Mouse (Mus musculus) embryo, embryonic 10 days (tissue): Measurements from ENCODE around the gene Rock2.
"Not testable (repeated sequence)": the region's sequence is repeated elsewhere in the genome, so short reads cannot be mapped to it uniquely, and the experiment has no call there.

ENCODE experiments used
- DNase-seq: peaks from one replicate; pipeline ENCODE4 v3.0.0-alpha.2; 2015; ENCODE audit warnings: low spot score

Rock2 gene

DNA sequence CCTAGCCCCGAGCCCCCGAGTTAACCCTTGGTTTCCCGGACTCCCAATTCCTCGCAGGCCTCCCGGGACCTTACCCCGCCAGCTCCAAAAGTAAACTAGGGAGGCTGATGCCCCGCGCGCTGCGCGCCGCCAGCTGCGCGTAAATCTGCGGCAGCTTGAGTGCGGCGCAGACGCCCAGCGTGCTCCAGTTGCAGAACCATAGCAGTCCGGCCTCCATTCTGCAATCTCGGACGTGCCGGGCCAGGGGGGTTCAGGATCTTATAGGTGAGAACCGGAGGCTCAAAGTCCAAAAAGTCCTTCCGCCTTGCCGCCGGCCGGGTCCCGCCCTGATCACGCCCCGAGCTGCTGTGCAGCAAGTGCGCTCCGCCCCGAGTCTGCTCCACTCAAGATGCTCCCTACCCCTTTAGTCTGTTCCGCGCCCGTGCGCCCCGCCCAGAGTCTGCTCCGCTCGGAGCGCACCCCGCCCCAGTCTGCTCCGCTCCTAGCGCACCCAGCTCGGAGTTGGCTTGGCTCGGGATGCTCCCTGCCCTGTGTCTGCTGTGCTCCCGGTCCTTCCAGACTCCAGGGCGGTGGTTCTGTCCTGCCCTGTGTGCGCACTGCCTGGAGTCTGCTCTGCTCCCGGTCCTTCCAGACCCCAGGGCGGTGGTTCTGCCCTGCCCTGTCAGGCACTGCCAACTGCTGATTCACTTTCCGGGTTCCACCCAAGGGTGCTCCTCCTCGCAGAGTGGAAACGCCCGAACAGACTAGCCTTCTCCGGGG is 105.2 kb downstream of the Rock2 start, which contains the start of gene Pqlc3:
Gene Pqlc3, minus strand, starts transcription at position 670 of the 759 bp plus-strand sequence.
- peak; percentile 83 for DNase-seq

DNA sequence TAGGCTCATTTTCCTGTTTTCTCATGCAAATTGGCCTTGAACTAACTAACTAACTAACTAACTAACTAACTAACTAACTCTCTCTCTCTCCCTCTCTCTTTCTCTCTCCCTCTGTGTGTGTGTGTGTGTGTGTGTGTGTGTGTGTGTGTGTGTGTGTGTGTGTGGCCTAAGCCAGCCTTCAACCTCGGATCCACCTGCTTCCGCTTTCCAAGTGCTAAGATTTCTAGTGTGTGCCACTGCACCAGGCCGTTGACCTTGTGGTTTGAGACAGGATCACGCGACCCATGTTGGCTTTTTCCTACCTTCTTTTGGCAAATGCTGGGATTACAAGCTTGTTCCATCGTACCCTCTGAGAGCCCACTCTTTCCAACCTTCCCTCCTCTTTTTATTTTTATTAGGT is 105.9 kb downstream of the Rock2 start:
- DNase-seq: no peak

DNA sequence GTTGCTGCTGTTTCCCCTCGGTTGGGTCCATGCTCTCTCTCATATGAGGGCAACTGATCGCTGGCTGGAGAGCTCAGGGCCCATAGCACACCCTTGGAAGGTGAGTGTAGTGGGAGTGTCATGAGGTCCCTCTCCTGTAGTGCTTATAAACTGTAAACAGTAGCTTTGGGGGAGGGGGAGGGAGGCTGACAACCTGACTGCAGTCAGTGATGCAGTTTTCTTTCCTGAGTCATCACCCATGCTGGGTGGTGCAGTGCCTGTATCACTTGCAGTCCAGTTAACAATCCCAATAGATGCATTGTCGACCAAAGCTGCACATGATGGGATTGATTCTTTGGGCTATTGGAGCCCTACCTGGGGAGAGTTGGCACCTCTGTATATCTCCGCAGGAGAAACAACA is 106.5 kb downstream of the Rock2 start:
- no peak for DNase-seq

DNA sequence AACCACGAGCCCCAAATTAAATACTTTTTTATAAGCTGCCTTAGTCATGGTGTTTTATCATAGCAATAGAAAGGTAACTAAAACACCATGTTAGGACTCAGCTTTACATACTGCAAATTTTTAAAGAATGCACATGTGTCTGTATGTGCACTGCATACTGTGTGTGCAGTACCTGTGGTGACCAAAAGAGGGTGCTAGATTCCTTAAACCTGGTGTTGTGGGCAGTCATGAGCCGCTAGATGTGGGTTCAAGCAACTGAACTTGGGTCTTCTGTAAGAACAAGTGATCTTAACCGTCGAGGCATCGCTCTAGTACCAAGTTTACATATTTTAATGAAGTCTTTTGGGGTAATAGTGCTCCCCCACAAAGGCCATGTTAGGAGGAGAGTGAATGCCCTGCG is 114.8 kb downstream of the Rock2 start:
- DNase-seq: no peak

DNA sequence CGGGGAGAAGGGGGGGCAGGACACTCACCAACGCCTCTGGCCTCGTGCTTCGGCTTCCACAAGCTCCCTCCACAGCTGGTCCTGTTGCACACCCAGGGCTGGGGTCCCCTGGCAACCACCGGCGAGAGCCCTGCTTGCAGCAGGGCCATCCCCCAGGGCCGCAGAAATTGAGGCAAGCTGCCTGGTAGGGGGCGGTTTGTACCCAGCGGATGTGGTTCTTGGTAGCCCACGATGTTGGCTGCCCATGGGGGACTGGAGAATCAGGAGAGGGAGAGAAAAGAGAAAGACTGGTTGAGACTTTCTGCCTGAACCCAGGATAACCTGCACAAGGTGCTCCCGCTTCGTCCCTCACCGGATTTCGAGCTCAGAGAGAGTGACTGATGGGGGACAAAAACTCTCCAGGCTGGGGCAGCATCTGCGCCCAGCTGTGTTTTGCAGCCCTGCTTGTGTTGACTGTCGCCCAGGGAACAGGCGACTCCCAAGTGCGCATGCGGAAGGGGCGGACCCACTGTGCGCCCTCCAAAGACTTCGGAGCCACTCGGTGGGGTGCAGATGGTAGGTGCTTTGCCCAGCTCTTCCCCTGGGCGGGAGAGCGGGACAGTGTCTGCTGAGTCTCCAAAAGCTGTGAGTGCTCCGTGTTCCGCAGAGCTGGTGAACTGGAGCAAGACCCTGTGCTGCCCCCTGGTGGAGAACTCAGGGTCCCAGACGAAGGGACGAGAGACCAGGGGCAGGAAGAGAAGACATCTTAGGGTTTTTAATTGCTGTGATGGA is 116.6 kb downstream of the Rock2 start, which contains the start of gene 2410004P03Rik:
Gene 2410004P03Rik, minus strand, starts transcription at position 628 of the 771 bp plus-strand sequence.
- DNase-seq: peak; percentile 83

DNA sequence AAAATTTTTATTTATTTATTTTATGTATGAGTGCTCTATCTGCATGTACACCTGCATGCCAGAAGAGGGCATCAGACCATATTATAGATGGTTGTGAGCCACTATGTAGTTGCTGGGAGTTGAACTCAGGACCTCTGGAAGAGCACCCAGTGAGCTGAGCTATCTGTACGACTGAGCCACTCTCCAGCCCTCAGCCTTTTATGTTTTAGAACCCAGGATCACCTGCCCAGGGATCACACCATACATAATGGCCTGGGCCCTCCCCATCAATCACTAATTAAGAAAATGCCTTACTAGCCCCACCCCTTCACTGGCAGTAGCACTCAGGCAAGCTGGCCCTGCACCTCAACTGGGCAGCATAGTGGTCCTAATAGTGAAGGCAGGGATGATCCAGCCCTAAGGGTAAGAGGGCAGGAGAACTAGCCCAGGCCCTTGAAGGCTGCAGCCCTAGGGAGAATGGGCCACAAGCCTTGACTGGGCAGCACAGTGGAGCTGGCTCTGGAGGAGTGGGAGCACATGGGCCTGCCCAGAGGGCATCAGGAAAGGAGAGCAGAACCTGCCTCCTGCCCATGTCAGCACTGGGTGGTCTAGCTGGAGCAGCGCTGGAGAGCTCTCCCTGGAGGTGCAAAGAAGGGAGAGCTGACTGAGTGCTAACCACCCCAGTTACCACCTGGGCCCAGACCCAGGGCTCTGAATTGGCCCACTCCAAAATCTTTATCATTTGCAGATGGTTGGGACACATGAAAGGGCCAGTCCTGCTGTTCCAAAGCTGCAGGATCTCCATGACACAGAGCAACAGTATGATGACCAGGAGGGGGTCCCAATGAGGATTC is 117.6 kb downstream of the Rock2 start:
- DNase-seq: no peak

DNA sequence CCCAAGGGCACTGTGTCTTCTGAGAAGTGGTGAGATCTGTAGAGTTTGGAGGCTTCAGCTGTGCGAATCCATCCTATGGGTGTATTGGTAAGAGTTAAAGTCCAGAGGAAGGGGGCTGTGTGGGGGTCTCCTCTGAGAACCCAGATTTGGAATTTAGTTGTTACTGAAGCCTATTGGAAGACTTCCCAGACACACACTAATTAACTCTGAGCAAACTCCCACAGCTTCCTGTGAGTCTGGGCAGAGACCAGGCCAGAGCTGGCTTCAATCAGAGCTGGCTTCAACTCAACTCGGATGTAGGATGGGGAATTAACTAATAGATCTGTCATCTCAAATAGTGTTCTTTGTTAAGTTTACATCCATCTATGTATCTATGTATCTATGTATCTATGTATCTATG is 121.0 kb downstream of the Rock2 start:
- DNase-seq: no peak

DNA sequence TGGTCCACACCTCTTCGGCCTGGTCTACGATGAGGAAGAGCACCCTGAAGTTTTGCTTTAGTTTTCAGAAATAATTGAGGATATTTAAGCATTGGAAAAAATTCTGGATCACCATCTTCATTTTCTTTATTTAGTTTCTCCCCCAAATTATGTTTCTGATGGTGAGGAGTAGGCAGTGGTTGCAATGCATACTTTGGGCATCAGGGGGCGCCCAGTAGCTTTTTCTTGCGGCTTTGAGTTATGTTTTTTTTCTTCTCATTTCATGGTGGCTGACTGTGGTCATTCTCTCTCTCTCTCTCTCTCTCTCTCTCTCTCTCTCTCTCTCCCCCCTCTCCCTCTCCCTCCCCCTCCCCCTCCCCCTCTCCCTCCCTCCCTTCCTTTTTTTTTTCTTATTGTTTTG is 123.8 kb downstream of the Rock2 start:
- DNase-seq: peak; percentile 35

DNA sequence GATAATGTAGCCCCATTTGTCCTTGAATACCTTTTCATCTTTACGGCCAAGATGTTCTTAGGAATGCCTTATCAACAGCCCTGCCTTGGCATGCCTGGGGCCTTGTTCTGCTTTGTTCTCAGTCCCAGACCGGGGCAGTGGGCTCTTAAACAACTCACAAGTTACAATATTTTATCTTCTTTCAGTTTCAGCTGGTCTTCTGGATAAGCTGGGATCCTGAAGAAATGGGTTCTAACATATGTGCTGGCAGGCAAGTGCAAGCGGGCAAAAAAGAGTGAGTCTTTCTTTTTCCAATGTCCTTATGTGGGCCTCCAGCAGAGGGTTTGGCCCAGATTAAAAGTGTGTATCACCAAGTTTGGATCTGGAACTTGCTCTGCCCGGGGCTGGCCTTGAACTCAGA is 126.4 kb downstream of the Rock2 start:
- not testable (repeated sequence) for DNase-seq

DNA sequence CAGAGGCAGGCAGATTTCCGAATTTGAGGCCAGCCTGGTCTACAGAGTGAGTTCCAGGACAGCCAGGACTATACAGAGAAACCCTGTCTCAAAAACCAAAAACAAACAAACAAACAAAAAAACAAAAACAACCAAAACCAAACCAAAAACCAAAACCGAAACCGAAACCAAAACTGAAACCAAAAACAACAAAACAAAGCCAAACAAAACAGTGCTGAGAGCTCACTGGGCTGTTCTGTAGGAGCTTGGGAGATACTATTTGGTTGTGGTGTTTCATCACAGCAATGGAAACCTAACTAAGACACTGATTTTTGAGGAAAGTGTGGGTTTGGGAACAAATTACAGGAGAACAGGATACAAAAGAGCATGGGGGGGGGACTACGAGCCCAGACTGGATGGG is 127.5 kb downstream of the Rock2 start:
- no peak for DNase-seq

DNA sequence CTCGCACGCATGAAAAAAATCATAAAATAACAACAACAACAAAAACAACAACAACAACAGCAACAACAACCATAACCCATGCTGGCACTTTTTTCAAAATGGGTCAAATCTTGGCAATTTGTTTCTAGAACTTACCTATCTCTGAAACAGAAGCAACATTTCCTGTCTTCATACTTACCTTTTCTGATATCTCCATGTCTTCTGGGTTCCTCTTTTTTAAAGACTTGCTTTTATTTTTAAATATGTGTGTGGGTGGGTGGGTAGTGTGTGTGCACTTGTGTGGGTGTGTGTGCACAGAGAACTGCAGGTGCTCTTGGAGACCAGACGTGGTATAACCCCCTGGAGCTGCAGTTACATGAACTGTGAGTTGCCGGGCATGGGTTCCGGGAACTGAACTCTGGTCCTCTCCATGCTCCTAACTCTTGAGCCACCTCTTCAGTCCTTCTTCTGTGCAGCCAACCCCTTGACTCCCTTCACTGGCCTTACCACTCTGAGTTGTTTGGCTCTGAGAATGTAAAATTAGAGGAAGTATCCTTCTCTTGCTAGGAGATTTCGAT is 129.9 kb downstream of the Rock2 start:
- no peak for DNase-seq

DNA sequence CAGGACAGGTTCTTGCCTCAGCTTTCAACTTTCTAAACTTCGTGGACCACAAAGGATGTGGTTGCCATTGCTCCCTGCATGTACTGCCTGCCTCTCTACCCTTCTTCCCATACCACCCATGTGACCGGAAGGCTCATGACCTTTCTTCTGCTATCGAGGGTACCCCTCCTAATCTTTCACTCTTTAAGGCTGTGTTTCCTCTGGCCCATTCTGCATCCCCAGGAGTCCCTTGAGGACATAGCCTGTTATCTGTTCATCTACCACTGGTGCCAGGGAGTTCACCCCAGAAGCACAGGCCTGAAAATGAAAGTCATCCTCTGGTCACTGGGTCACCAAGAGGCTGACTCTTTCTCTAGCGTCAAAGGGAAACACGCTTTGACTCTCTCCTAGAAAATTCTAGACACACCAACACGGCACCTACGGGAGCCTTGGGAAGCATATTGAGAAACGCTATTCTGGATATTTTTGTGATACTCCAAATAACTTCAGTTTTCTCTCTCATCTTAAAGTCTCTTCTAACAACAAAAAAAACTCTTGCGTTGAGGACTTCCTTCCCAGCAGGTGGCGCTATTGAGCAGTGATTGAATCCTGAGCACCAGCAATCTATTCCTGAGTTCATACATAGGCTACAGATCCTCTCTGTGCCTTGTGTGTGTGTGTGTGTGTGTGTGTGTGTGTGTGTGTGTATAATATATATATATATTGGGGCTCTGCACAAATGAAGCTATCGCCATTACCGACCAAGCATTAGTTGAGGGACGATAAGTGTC is 138.2 kb downstream of the Rock2 start:
- DNase-seq: peak; percentile 92

DNA sequence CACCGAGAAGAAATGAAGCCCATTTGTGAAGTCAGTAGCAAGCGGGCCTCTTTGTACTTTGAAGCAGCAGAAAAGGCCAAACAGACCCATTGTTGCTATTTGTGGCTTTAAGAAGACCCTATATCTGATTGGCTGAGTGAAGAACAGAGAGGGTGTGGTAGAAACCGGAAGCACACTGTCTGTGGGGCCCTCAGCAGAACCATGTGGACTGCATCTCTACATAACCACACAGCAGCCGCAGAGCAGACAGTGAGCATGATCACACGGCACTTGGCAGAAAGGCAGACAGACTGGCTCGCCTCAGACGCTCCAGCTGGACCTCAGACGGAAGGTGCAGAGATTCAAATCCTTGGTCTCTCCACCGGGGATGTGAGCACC is 138.8 kb downstream of the Rock2 start:
- DNase-seq: no peak

DNA sequence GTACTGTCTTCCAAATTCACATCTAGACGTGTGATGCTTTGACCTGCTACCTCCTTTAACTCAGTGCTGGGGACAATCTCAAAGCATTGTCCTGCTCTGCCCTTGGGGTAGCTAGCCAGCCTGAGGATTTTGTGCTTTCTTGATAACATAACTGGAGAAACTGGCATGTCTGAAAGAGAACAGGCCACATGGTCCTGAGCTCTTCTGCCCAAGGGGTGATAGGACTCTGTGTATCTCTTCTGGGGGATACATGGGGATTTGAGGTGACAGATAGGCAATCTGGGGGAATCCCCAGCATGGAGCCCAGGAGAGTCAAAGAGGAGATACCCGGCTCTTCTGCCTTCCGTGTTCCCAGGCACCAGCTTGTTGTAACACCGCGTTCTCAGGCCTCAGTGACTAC is 140.0 kb downstream of the Rock2 start:
- DNase-seq: no peak

DNA sequence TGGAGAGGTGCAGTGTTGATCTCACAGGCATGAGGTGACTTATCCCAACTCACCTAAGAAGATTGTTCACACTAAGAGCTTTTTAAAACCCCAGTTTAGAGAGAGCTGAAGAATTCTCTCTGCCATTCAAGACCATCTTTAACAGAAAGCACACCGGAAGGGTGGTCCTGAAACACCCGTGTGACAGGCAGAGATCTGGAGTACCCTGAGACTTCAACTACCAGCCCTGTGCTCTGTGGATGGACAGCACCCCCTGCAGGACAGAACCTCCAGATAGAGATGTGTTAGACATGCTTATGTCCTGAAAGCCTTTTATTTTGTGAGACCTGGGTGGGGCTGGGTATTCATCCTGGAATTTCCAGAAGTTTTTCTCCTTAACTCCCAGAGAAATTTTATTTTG is 140.4 kb downstream of the Rock2 start:
- DNase-seq: peak; percentile 55

DNA sequence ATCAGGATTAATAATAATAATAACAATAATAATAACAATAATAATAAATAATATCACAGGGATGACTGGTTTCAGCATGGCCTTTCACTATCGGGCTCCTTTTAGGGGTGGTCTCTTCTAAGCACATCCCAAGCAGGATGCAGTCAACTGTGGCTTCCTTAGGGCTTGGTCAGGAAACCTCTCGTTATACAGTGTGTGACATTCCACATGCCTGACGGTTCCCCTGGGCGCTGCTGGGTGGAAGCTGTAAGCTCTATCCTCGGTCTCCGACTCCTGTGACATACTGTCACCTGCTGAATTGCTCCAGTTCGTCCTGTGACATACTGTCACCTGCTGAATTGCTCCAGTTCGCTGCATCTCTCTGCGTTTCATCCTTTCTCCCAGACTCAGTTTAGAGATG is 141.8 kb downstream of the Rock2 start:
- no peak for DNase-seq

DNA sequence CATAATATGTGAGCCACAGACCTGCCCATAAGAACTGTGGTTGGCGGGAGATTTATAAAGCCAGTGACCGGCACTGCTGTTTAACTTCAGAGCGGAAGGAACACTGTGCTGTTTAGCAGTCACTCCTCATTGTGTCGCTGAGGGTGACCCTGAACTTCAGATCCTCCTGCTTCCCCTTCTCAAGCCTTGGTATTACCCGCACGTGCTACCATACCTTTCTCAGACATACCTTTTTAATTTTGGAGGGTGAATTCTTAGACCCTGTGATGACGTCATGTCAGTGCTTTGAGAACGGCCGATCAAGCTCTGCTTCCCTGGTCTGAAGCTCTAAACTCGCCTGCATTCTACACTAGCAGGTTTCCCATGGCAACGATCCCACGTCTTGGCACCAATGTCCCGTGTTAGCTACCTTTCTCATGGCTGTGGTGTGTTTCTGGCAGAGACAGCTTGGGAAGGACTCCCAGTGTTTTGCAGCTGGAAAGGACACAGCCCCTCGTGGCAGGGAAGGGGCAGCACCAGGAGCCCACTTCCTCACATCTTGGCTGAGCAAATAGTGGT is 142.4 kb downstream of the Rock2 start:
- no peak for DNase-seq
